Mouse (Mus musculus) neural tube, embryonic 15.5 days (tissue): Measurements from ENCODE around the gene Birc3. TPM values are rescaled to one million over a fixed set of nuclear protein-coding genes. Genes with fewer than 3 reads are reported as not detected.
A peak's percentile ranks its signal among the peaks of the same experiment; 100 is the strongest.
"Not testable (repeated sequence)": the region's sequence is repeated elsewhere in the genome, so short reads cannot be mapped to it uniquely, and the experiment has no call there.

Experiments
- ATAC-seq: fragments of 200-750 bp; cut with Nextera tagmentation; 2 replicates; pipeline ENCODE4 v1.8.0; 2017; ENCODE audit warnings: mild to moderate bottlenecking, moderate TSS enrichment, moderate library complexity; ENCODE audit not compliant: low FRiP score
- H3K27ac ChIP-seq: fragments of 300-500 bp; sonication (generic); replicated peaks from 2 replicates; pipeline ENCODE4 v1.5.1; 2015; ENCODE audit warnings: mild to moderate bottlenecking, inconsistent platforms
- H3K27me3 ChIP-seq: fragments of 300-500 bp; sonication (generic); replicated peaks from 2 replicates; pipeline ENCODE4 v1.6.1; 2015; ENCODE audit warnings: inconsistent platforms
- H3K36me3 ChIP-seq: fragments of 300-500 bp; sonication (generic); 2 replicates; pipeline ENCODE4 v1.6.1; 2015; ENCODE audit warnings: inconsistent platforms
- H3K4me1 ChIP-seq: fragments of 300-500 bp; sonication (generic); 2 replicates; pipeline ENCODE4 v1.6.1; 2015; ENCODE audit warnings: inconsistent platforms
- H3K4me2 ChIP-seq: fragments of 300-500 bp; sonication (generic); 2 replicates; pipeline ENCODE4 v1.6.1; 2015; ENCODE audit warnings: inconsistent platforms, mild to moderate bottlenecking, moderate library complexity
- H3K4me3 ChIP-seq: fragments of 300-500 bp; sonication (generic); replicated peaks from 2 replicates; pipeline ENCODE4 v1.5.1; 2015; ENCODE audit warnings: mild to moderate bottlenecking, inconsistent platforms
- H3K9ac ChIP-seq: fragments of 300-500 bp; sonication (generic); replicated peaks from 2 replicates; pipeline ENCODE4 v1.6.1; 2015; ENCODE audit warnings: mild to moderate bottlenecking, inconsistent platforms
- H3K9me3 ChIP-seq: fragments of 300-500 bp; sonication (generic); replicated peaks from 2 replicates; pipeline ENCODE4 v1.6.1; 2016; ENCODE audit warnings: inconsistent platforms
- WGBS: fragments of 180-500 bp; shearing (Covaris S2); methylation state at CpG from one replicate; pipeline ENCODE4 v1.1.7; 2015; ENCODE audit warnings: mixed read lengths; 5-methylcytosine and 5-hydroxymethylcytosine counted together
- polyA plus RNA-seq: library from polyadenylated mRNA; unstranded; fragments of >200 nt; fragmentation: Nextera tagmentation; extraction: Ambion mirVana; gene quantifications from 2 replicates; pipeline ENCODE4 v1.2.1, GENCODE M21; 2015

The Birc3 gene
- polyA plus RNA-seq, 1 experiment from 2014 or later: 2.2 TPM

DNA sequence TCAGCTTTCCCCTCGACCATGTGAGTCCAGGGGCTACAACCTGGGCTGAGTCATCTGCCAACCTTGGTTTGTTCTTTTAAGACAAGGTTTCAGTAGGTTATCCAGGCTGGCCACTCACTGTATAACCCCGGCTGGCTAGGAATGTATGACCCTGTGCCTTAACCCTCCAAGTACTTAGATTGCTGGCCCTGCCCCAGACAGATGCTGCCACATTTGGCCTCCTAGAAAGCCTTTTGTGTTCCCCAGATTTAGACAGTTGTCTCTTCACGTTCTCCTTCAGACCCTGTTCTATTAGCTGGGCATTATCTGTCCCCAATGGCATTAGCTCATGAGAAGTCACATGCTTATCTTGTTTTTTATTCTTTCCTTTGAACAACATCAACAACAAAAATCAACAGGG is 17.1 kb downstream of the Birc3 start:
- Histone ChIP-seq H3K4me1 (no peaks in the 10 kb centered on the region), H3K27ac (no peak overlapping the region), H3K4me2 (no peak overlapping the region), H3K9ac (no peak overlapping the region), H3K27me3 (no peaks in the 10 kb centered on the region), H3K9me3 (no peaks in the 10 kb centered on the region), H3K4me3 (no peak overlapping the region), H3K36me3 (no peaks in the 10 kb centered on the region)
- 65% methylated on average over 3 of the region's 3 CpGs for WGBS
- ATAC-seq: no peak

DNA sequence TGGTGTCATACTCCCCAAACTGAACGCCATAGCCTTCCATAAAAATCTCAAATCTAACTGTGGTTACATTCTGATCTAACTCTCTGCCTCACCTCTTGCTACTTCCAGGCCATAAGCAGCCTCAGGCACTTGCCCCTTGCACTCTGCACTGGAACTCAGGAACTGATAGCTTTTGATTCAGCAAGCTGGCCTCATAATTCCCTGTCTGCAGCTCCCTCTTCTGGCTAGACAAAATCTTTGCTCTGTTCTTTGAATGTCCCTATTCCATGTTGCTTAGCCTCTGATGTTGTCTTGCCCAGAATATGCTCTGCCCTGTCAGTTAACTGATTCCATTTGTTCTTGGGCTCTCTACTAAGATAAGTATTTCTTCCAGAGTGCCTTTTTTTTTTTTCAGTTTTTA is 17.6 kb downstream of the Birc3 start:
- H3K9ac ChIP-seq: no peak overlapping the region
- ATAC-seq: no peak
- H3K4me1 ChIP-seq: no peaks in the 10 kb centered on the region
- no peak overlapping the region for H3K4me3 ChIP-seq
- no peaks in the 10 kb centered on the region for H3K36me3 ChIP-seq
- no peak overlapping the region for H3K4me2 ChIP-seq
- H3K9me3 ChIP-seq: no peaks in the 10 kb centered on the region
- no peak overlapping the region for H3K27ac ChIP-seq
- H3K27me3 ChIP-seq: no peaks in the 10 kb centered on the region
- 32% methylated on average over 1 of the region's 1 CpGs for WGBS

DNA sequence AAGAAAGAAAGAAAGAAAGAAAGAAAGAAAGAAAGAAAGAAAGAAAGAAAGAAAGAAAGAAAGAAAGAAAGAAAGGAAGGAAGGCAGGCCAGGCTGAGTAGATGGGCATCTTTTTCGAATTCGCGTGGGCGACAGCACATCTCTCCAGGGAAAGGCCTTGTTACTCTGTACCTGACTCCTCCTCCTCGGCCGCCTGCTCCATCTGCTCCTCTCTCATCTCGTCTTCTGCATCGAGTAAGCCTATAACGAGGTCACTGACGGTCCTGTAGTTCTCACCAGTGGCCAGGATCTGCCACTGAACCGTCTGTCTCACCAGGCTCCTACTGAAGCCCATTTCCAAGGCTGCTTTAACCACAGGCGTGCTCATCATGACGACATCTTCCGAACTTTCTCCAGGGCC is 18.8 kb downstream of the Birc3 start:
- H3K4me3 ChIP-seq, H3K9ac ChIP-seq, H3K36me3 ChIP-seq, H3K27ac ChIP-seq, H3K27me3 ChIP-seq, H3K4me1 ChIP-seq, H3K9me3 ChIP-seq, ATAC-seq, H3K4me2 ChIP-seq: not testable (repeated sequence)
- WGBS: 81% methylated on average over 14 of the region's 14 CpGs

GRCm38 (mm10) chr9:7852346-7853230 is 20.4 kb downstream of the Birc3 start:
- WGBS: 90% methylated on average over 4 of the region's 4 CpGs

GRCm38 (mm10) chr9:7851841-7852240 is 21.1 kb downstream of the Birc3 start:
- H3K27ac ChIP-seq: no peak overlapping the region
- no peak overlapping the region for H3K9ac ChIP-seq
- no peaks in the 10 kb centered on the region for H3K27me3 ChIP-seq
- no peaks in the 10 kb centered on the region for H3K36me3 ChIP-seq
- ATAC-seq: no peak
- no peaks in the 10 kb centered on the region for H3K9me3 ChIP-seq
- no peaks in the 10 kb centered on the region for H3K4me1 ChIP-seq
- 92% methylated on average over 8 of the region's 8 CpGs for WGBS
- no peak overlapping the region for H3K4me2 ChIP-seq
- H3K4me3 ChIP-seq: no peak overlapping the region

More at GRCm38 (mm10) chr9:7852346-7853230, 20.4 kb downstream of the Birc3 start:
- H3K9me3 ChIP-seq: no peaks in the 10 kb centered on the region
- no peak overlapping the region for H3K4me2 ChIP-seq
- ATAC-seq: no peak
- no peaks in the 10 kb centered on the region for H3K4me1 ChIP-seq
- H3K4me3 ChIP-seq: no peak overlapping the region
- H3K36me3 ChIP-seq: no peaks in the 10 kb centered on the region
- no peak overlapping the region for H3K9ac ChIP-seq
- H3K27ac ChIP-seq: no peak overlapping the region
- no peaks in the 10 kb centered on the region for H3K27me3 ChIP-seq

- H3K27ac ChIP-seq: no peak overlapping the region
- no peak overlapping the region for H3K9ac ChIP-seq
- no peaks in the 10 kb centered on the region for H3K27me3 ChIP-seq
- H3K4me2 ChIP-seq: no peak overlapping the region
- H3K36me3 ChIP-seq: no peaks in the 10 kb centered on the region
- ATAC-seq: no peak
- H3K4me3 ChIP-seq: no peak overlapping the region
- WGBS: 92% methylated on average over 18 of the region's 18 CpGs
- H3K4me1 ChIP-seq: no peaks in the 10 kb centered on the region
- H3K9me3 ChIP-seq: no peaks in the 10 kb centered on the region
Observed at GRCm38 (mm10) chr9:7848191-7848590, 24.8 kb downstream of the Birc3 start.

DNA sequence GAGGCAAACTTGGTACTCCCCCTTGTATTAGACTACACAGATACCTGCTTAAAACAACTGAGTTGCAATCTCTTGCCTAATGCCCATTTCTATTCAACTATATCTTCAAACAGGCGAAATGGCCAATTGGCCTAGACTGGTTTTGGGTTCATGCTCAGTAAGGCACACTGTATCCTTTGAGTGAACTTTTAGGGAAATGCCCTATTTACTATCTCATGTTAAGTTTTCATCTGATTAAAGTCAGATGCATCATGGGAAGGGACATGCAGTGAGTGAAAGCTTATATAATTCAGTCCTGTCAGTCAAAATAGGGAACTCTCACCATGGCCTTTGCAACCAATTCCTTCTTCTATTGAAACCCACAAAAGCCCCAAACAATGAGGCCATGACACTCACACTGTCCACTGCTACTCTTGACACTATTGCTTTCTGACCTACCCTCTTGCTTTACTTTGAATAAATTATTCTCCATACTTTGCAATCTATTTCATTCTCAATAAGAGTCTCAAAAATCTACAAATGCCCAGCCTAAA is 26.3 kb downstream of the Birc3 start:
- Histone ChIP-seq H3K4me1 (no peaks in the 10 kb centered on the region), H3K9me3 (no peaks in the 10 kb centered on the region), H3K4me3 (no peak overlapping the region), H3K4me2 (no peak overlapping the region), H3K36me3 (no peaks in the 10 kb centered on the region), H3K27ac (no peak overlapping the region), H3K27me3 (no peaks in the 10 kb centered on the region), H3K9ac (no peak overlapping the region)
- 95% methylated on average over 1 of the region's 1 CpGs for WGBS
- ATAC-seq: no peak

DNA sequence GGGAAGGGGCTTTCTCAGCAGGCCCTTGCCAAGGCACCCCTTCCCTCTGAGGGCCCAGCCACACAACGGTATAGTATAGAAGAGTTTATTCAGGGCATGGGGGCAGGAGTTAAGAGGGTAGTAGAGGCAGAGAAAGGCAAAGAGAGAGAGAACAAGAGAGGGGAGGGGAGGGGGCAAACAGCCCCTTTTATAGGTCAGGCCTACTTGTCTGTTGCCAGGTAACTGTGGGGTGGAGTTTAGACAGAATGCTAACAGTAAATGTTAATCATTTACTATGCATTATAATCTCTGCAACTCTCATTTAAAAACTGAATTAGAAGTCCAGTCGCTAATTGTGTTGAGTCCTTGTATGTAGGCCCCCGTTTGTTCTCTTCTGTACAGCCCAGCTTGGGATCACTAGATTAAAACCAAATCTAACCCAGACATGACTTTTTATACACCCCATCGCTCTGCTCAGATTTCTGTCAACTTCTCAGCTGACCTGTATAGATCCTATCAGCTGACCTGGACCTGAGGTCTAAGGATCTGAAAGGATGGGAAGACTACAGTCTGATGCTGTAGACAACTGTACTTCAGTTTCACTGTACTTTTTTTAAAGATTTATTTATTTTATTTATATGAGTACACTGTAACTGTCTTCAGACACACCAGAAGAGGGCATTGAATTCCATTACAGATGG is 27.6 kb downstream of the Birc3 start:
- WGBS: 49% methylated on average over 4 of the region's 4 CpGs
- no peaks in the 10 kb centered on the region for H3K36me3 ChIP-seq
- H3K4me2 ChIP-seq: no peak overlapping the region
- H3K4me3 ChIP-seq: no peak overlapping the region
- H3K9ac ChIP-seq: no peak overlapping the region
- H3K27ac ChIP-seq: no peak overlapping the region
- H3K9me3 ChIP-seq: no peaks in the 10 kb centered on the region
- no peak for ATAC-seq
- no peaks in the 10 kb centered on the region for H3K4me1 ChIP-seq
- H3K27me3 ChIP-seq: no peaks in the 10 kb centered on the region

GRCm38 (mm10) chr9:7841221-7841620 is 31.8 kb downstream of the Birc3 start:
- H3K9me3 ChIP-seq: no peaks in the 10 kb centered on the region
- no peak overlapping the region for H3K4me2 ChIP-seq
- no peaks in the 10 kb centered on the region for H3K27me3 ChIP-seq
- no peak overlapping the region for H3K4me3 ChIP-seq
- no peaks in the 10 kb centered on the region for H3K36me3 ChIP-seq
- peaks cover 5% of the 10 kb centered on the region for H3K4me1 ChIP-seq
- no peak for ATAC-seq
- no peak overlapping the region for H3K27ac ChIP-seq
- 57% methylated on average over 6 of the region's 6 CpGs for WGBS
- no peak overlapping the region for H3K9ac ChIP-seq

DNA sequence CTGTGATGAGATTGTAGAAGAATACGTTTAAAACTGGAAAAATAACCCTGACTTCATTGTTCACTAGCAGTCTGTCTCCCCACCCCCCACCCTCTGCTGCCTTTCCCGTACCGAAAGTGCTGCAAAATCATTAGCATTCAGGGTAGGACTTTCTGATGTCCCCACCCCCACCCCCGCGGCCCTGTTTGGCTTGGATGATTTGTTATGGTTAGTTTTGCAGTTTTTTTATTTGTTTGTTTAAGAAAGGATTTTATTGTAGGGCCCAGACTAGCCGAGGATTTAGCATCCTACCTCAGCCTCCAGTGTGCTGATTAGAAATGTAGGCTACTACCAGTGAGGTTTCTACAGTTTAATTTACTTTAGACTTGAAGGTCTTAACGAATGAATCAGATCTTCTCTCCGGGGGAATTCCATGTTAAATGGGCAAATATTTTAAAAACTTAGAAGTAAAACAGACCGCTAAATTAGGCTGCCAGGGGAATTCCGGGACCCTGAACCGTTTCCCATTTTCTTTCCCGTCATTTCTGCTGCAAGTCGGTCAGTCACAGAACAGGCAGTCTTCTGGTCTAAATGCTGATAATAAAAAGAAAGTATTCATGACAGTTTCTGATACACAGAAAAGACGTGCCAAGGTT is 35.1 kb downstream of the Birc3 start:
- WGBS: 8% methylated on average over 14 of the region's 14 CpGs
- Histone ChIP-seq H3K27ac (peak overlapping the region; percentile 99), H3K4me2 (peak overlapping the region; percentile 73), H3K36me3 (peaks cover 5% of the 10 kb centered on the region; the same call in 1 of the 2 replicates), H3K9me3 (no peaks in the 10 kb centered on the region), H3K4me3 (peak overlapping the region; percentile 79), H3K9ac (peak overlapping the region; percentile 91), H3K27me3 (no peaks in the 10 kb centered on the region), H3K4me1 (peaks cover 23% of the 10 kb centered on the region)
- peak; percentile 46 for ATAC-seq

GRCm38 (mm10) chr9:7836905-7837805 is 35.8 kb downstream of the Birc3 start, which contains the start of gene Birc2:
Birc2 (minus strand) TSS chr9:7837064.
- peak within 1 kb of the TSS; percentile 99 for H3K27ac ChIP-seq
- WGBS: under 1% methylated on average over 68 of the region's 68 CpGs
- H3K27me3 ChIP-seq: no peaks in the 10 kb centered on the region

More at GRCm38 (mm10) chr9:7836905-7837805, 35.8 kb downstream of the Birc3 start, which contains the start of gene Birc2:
- ATAC-seq: peak; percentile 98
- peak within 1 kb of the TSS; percentile 73 for H3K4me2 ChIP-seq
- H3K36me3 ChIP-seq: peaks cover 5% of the 10 kb centered on the region; the same call in 1 of the 2 replicates
- peaks cover 29% of the 10 kb centered on the region for H3K4me1 ChIP-seq
- peak within 1 kb of the TSS; percentile 91 for H3K9ac ChIP-seq
- H3K9me3 ChIP-seq: no peaks in the 10 kb centered on the region
- H3K4me3 ChIP-seq: peak within 1 kb of the TSS; percentile 79
